Mouse (Mus musculus) adrenal gland, postnatal 10 days (tissue): ENCODE measurements around the gene Cwf19l1. TPM values are rescaled to one million over a fixed set of nuclear protein-coding genes. Genes with fewer than 3 reads are reported as not detected.
A peak's percentile ranks its signal among the peaks of the same experiment; 100 is the strongest.

Experiments
- DNase-seq: peaks from one replicate; pipeline ENCODE4 v3.0.0; 2021; ENCODE audit warnings: mixed read lengths
- total RNA-seq, 2 experiments: library from RNA; stranded (reverse); gene quantifications; 2 replicates each; pipeline ENCODE4 v1.2.3; 2021

The Cwf19l1 gene
- total RNA-seq, 2 experiments from 2014 or later = 22.9 to 23.8 TPM

- no peak for DNase-seq
Measured at GRCm38 (mm10) chr19:44111706-44112105, 24.0 kb downstream of the Cwf19l1 start.

DNA sequence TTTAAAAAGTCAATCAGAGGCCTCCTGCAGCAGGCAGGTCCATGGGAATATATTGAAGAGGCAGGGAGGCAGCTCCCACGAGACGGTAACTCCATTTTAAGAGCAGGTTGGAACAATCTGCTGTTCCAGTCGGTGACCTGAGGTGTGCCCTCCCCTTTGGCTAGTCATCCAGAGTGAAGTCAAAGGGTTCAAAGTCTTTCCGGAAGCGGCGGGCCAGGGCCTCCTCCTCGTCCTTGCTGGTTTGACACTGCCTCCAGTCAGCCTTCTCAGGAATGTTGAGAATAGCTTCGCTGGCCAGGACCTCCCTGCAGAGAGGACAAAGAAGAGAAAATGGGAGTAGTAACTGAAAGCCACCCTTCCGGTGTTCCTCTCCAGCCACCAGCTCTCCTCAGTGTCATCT is 25.3 kb downstream of the Cwf19l1 start:
- peak; percentile 27 for DNase-seq

- DNase-seq = peak; percentile 70
Measured at GRCm38 (mm10) chr19:44108996-44109395, 26.7 kb downstream of the Cwf19l1 start.

- DNase-seq = peak; percentile 27
Measured at GRCm38 (mm10) chr19:44107661-44108521, 27.8 kb downstream of the Cwf19l1 start.

- peak; percentile 98 for DNase-seq
Measured at GRCm38 (mm10) chr19:44106831-44107660, 28.6 kb downstream of the Cwf19l1 start, which contains the start of gene Chuk. Chuk (minus strand) TSS chr19:44107480.

DNA sequence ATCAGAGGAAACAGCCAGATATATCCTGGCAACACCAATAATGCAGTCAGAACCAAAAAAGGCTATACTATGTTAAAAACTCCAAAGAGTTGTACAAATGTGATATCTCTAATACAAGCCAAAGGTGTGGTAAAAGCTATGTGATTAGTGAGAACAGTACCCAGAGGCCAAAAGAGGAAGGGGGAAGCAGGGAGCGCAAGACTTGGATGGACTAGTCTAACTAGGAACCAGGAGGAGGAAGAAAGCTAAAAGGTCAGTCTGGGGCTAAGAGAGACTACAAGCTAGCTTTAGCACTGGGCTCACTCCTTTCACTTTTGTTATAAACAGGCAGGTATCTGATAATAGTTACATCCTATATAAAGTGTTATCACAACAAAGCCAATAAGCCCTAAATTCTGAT is 31.3 kb downstream of the Cwf19l1 start:
- no peak for DNase-seq

DNA sequence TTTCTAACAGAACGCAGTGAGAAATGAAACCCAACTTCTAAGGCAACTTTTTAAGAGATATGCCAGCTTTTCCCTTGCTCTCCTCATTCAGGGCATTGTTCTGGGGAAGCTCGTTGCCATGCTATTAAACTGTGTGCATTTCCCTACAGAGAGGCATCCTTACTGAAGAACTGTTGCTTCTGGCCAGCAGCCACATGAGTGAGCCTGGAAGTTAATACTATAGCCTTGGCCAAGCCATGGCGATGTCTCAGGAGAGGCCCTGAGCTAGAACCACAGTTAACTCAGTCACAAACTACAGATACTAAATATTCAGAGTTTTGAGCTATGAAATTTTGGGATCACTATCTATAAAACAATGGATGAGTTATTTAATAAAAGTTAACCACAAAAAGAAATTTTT is 32.7 kb downstream of the Cwf19l1 start:
- DNase-seq = no peak

DNA sequence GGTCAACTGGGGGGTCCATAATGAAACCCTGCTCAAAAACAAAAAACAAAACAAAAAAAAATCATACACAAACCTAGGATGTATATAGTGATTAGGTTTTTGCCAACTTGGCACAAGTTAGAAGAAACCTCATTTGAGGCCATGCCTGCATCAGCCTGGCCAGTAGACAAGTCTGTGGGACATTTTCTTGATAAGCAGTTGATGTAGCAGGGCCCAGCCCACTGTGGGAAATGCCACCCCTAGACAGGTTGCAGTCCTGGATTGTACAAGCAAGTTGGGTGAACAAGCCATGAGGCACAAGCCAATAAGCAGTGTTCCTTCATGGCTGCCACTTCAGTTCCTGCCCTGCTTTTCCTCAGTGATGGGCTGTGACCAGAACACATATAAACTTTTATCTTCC is 34.8 kb downstream of the Cwf19l1 start:
- DNase-seq = no peak

DNA sequence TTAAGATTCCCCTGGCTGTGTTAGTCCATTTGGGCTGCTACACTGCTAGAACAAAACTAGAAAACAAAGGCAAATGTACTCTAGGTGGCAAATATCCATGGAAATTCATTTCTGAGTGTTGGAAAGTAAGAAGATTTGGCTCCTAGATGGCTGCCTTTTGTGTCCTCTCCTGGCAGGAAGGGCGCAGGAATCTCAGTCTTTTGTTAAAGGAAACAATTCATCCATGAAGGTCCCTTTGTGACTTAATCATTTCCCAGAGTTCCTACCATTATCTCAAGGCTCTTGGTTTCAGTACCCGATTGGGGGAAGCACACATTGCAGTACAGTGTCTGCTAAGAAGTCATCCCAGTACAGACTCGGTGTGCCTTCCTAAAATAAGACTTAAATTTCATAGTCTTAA is 49.4 kb downstream of the Cwf19l1 start:
- DNase-seq = no peak

DNA sequence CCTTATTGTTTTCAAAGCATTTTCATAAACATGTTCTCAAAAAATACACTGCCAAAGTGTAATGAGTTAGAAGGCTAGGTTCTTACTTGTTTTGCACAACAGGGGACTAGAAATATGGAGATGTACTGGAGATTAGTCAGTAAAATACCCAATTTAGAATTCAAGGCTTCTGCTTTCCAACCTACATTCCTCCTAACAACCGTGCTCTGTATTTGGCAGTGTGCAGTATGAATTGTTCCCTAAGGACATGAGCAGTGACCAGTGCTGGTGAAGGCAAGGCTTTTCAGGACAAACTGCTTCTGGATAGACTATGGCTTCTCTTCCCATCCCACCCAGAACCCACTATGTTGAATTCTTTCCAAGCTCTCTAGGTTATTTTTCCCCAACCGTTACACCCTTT is 54.8 kb downstream of the Cwf19l1 start:
- no peak for DNase-seq

GRCm38 (mm10) chr19:44080023-44080422 is 55.7 kb downstream of the Cwf19l1 start:
- DNase-seq = no peak

GRCm38 (mm10) chr19:44077024-44077423 is 58.7 kb downstream of the Cwf19l1 start:
- no peak for DNase-seq

GRCm38 (mm10) chr19:44076457-44076856 is 59.2 kb downstream of the Cwf19l1 start:
- DNase-seq = no peak

DNA sequence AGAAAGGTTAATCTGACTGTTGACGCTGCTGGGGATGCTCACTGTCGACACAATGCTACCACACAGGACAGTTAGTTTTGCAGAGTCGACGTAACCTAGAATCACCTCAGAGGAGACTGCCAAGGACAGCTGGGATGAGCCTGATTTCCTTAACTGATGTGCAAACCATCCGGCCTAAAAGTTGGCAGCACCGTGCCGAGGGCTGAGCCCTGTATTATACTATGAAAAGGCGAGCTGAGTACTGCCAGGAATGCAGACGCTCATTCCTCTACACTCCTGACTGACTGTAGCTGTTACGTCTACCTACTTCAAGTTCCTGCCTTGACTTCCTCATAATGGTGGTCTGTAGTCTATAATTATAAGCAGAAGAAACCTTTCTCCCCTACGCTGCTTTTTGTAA is 60.7 kb downstream of the Cwf19l1 start:
- DNase-seq = no peak

GRCm38 (mm10) chr19:44071166-44071565 is 64.5 kb downstream of the Cwf19l1 start:
- DNase-seq = no peak

DNA sequence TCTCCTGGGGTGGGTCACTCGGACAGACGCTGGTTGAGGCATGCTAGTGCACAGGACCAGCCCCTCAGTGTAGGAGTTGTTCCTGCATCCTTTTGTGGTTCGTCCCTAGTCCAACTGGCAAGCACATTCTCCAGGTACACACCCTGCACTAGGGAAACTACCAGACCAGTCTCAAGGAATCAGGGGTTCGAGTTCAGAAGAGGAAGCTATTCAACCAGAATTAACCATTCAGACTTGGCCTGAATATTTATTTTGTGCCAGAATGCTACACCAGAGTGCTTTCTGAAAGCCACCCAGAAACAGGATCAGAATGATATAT is 65.8 kb downstream of the Cwf19l1 start:
- DNase-seq = no peak

DNA sequence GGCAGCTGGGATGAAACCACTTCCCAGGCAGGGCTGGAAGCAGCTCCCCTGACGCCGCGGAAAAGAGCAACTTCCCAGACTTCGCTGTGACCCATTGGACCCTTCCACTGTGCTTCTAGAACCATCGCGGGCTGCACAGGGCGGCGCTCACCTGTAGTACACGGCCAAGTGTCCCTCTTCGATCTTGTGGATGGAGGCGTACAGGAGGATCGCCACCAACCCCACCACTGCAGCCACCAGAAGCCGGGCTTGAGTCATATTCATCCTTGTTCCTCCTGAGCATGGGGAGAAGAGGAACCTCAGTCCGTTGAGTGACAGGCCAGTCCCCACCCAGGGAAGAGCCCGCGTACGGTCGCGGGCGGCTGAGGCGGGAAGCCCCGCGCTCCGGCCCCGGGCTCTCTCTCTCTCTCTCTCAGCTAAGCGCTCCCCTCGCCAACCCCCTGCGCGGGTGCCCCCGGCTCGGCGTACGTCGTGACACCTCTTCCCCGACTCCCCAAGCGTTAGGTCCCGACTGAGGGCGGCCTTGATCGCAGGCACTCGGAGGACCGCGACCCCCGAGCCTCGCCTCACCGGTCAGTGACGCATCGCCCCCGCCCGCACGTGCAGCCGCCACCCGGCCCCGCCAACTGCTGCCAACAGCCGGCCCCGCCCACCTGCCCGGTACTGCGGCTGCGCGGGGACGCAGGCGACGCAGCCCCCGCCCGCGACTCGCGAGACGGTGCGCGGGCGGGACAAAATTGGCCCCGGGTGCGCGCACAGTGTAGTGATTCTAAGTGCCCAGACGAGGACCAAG is 66.4 kb downstream of the Cwf19l1 start, which contains the start of gene Erlin1:
Gene Erlin1 (minus strand): TSS at position 665 of the 793 bp plus-strand sequence.
- DNase-seq = peak; percentile 96

DNA sequence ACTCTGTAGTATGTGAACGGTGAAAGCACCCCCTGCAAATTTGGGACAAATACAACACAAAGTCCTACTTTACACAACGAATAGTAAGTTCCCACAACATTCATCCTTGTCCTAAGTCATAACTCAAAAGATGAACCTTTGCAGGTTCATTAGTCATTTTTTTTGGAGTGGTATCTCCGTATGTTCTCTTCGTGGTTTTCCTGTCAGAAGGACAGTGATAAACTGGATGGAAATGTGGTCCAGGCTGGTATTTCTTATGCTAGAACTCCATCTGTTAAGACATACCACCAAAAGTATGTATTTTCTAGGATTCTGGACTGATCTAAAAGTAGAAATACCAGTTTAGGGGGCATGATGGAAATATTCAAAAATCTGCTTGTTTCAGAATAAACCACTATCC is 67.4 kb downstream of the Cwf19l1 start:
- no peak for DNase-seq

DNA sequence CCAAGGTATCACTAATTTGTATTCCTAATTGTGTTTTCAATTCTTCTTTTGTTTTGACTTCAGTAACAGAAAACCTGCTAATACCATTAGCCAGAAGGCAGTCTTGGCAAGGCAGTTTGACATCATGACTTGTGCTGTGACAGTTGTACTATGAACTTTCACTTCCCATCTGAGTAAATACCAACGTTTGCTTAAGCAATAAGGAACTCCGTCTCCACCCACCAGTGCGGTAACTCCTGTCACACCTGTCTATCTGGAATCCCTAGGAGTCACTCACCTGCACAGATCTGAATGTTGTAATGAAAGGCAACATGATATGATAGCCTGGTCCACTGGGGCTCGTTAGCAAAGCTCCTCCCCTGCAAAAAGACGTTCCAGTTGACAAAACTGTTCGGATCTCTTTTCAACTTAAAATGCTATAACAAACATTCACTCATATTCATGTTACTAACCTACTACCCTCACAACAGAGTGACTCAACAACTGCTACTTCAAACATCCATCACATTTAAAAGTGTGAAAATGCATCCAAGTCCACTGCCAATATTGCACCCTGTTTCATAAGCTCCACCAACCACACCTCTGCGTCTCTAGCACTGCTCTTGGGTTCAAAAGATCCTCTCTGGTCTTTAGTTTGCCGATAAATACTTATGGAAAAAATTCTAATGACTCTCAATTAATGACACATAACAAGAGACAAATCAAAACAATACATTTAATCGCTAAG is 68.2 kb downstream of the Cwf19l1 start:
- no peak for DNase-seq

- no peak for DNase-seq
Measured at GRCm38 (mm10) chr19:44064734-44065133, 70.9 kb downstream of the Cwf19l1 start.

- DNase-seq = no peak
Measured at GRCm38 (mm10) chr19:44063773-44064172, 71.9 kb downstream of the Cwf19l1 start.

DNA sequence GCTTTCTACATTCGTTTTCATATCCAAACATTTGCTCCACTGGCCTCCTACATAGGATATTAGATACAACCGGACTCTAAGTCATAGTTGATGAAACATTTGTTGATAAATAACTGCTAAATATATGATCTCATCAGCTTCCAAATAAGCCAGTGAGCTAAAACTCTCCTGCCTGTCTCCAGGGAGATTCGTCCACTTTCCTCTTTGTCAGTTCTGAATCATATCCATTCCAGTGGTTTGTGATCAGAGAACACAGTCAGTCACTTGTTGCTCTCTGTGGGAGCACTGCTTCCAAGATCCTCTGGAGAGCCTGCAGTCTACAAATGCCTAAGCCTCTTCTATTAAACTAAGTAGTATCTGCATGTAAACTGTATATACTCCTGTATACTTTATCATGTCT is 75.5 kb downstream of the Cwf19l1 start:
- no peak for DNase-seq
